Mouse (Mus musculus) lung, embryonic 14.5 days (tissue): ENCODE results near the gene Dpt. TPM values are rescaled to one million over a fixed set of nuclear protein-coding genes. Genes with fewer than 3 reads are reported as not detected.

Source experiments
- ATAC-seq: fragments of 200-750 bp; cut with Nextera tagmentation; 2 replicates; pipeline ENCODE4 v1.8.0; 2017; ENCODE audit warnings: mild to moderate bottlenecking, moderate TSS enrichment, moderate library complexity; ENCODE audit not compliant: insufficient read depth
- DNase-seq: peaks from one replicate; pipeline ENCODE4 v3.0.0-alpha.2; 2015
- H3K27ac ChIP-seq: fragments of 300-500 bp; sonication (generic); 2 replicates; pipeline ENCODE4 v1.5.1; 2014; ENCODE audit warnings: low read depth, mild to moderate bottlenecking, moderate library complexity
- H3K27me3 ChIP-seq: fragments of 300-500 bp; sonication (generic); 2 replicates; pipeline ENCODE4 v1.6.1; 2014; ENCODE audit warnings: low read length, control low read depth; ENCODE audit not compliant: insufficient read depth
- H3K36me3 ChIP-seq: fragments of 300-500 bp; sonication (generic); 2 replicates; pipeline ENCODE4 v1.6.1; 2014; ENCODE audit warnings: control low read depth; ENCODE audit not compliant: insufficient read depth
- H3K4me1 ChIP-seq: fragments of 300-500 bp; sonication (generic); 2 replicates; pipeline ENCODE4 v1.6.1; 2014; ENCODE audit warnings: antibody characterized with exemption, control low read depth; ENCODE audit not compliant: insufficient read depth
- H3K4me2 ChIP-seq: fragments of 300-500 bp; sonication (generic); 2 replicates; pipeline ENCODE4 v1.6.1; 2014; ENCODE audit warnings: mild to moderate bottlenecking
- H3K4me3 ChIP-seq: fragments of 300-500 bp; sonication (generic); 2 replicates; pipeline ENCODE4 v1.5.1; 2014; ENCODE audit warnings: low read depth, low read length
- H3K9ac ChIP-seq: fragments of 300-500 bp; sonication (generic); 2 replicates; pipeline ENCODE4 v1.6.1; 2014
- H3K9me3 ChIP-seq: fragments of 300-500 bp; sonication (generic); 2 replicates; pipeline ENCODE4 v1.6.1; 2016; ENCODE audit warnings: low read depth, low read length, control low read depth
- CTCF ChIP-seq: IDR thresholded peaks from 2 replicates; pipeline ENCODE4 v1.5.1; 2016; ENCODE audit warnings: antibody characterized with exemption, low read depth
- whole genome bisulfite sequencing: fragments of 180-500 bp; shearing (Covaris S2); extraction: QIAGEN DNeasy Blood & Tissue Kit; methylation state at CpG from one replicate; pipeline ENCODE4 v1.1.7; 2014; 5-methylcytosine and 5-hydroxymethylcytosine counted together
- polyA plus RNA-seq: library from polyadenylated mRNA; unstranded; fragments of >200 nt; fragmentation: Nextera tagmentation; extraction: Ambion mirVana; gene quantifications from 2 replicates; pipeline ENCODE4 v1.2.1, GENCODE M21; 2014

The Dpt gene
- polyA plus RNA-seq, 1 experiment from 2014 or later: 1.3 TPM

DNA sequence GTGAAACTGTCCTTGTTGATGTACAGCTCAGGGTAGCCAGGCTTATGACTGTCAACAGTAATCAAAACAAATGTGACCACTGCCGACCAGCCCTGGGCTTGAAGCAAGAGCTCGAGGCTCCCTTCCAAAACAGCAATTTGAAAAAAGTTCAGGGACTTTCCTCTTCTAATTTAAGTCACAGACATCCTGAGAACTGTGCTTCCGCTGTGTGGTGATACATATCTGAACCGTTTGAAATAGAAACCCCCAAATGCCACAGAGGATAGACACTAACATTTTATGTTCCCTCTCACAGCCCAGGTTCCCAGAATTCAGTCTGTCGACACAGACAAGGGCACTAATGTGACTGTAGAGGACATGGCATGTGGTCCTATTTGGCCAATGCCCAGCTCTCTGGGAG is 18.9 kb downstream of the Dpt start:
- no peak overlapping the region for H3K4me2 ChIP-seq
- no peak overlapping the region for H3K27ac ChIP-seq
- ATAC-seq (no peak), DNase-seq (no peak)
- no peak overlapping the region for H3K9ac ChIP-seq
- H3K27me3 ChIP-seq: no peaks in the 10 kb centered on the region
- no peaks in the 10 kb centered on the region for H3K9me3 ChIP-seq
- TF ChIP-seq CTCF: no peak
- no peaks in the 10 kb centered on the region for H3K4me1 ChIP-seq
- WGBS: 60% methylated on average over 5 of the region's 5 CpGs
- no peak overlapping the region for H3K4me3 ChIP-seq
- no peaks in the 10 kb centered on the region for H3K36me3 ChIP-seq

DNA sequence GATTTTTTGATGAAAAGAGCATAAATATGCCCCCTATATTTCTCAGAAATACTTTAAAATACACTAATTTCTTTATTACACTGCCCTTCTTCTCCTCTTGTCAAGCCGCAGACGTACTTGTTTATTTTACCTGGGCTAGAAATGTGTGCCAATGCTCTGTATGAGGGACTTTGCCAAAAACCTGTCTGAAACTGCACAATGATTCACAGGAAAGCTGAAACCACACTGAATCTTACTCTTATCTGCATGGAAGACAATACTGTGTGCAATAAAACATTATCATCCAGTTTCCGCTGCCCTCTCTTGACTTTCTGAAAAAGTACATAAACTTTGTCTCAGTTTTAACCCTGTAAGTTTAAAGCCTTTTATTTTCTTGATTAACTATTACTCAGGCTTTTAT is 20.9 kb downstream of the Dpt start:
- H3K36me3 ChIP-seq: no peaks in the 10 kb centered on the region
- WGBS: 53% methylated on average over 3 of the region's 3 CpGs
- DNase-seq: no peak
- no peak overlapping the region for H3K4me3 ChIP-seq
- H3K27ac ChIP-seq: no peak overlapping the region
- ATAC-seq: no peak
- no peak for TF ChIP-seq CTCF
- no peak overlapping the region for H3K9ac ChIP-seq
- H3K4me2 ChIP-seq: no peak overlapping the region
- no peaks in the 10 kb centered on the region for H3K9me3 ChIP-seq
- no peaks in the 10 kb centered on the region for H3K27me3 ChIP-seq
- no peaks in the 10 kb centered on the region for H3K4me1 ChIP-seq

DNA sequence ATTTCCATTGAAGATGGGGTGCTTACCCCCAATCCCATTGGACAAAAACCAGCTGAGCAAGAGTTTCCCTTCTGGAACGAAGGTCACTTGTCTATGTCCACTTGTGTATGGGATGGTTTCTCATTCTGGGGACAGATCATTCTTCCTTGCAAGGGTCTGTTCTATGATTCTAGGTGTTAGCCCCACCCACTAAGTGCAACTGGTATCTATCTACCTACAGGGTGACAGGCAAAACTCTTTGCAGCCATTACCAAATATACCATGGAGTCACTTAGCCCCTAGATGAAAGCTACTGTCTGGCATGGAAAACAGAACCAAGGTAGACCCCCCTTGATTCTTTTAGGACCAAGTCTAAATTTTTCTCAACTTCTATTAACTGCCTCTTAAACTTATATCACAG is 24.9 kb downstream of the Dpt start:
- no peaks in the 10 kb centered on the region for H3K27me3 ChIP-seq
- ATAC-seq: no peak
- WGBS: 89% methylated on average over 1 of the region's 1 CpGs

DNA sequence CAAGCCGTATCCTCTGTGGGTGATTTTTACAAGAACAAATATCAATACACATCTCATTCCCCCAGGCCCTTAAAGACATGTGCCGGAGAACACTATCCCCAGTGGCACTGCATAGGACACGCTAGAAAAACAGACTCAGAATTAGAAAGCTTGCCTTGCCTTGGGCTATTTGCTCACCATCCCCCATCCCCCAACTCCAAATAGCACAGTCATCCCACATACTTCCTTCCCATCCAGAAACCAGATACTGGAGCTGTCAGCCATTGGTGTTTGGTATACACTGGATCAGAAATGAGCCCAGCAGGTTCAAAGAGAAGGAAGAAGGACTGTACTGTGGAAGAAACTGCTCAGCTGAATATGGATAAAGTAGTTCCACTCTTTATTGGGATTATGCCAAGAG is 25.4 kb downstream of the Dpt start:
- WGBS: 71% methylated on average over 3 of the region's 3 CpGs
- DNase-seq: no peak

More for the DNA sequence above, 24.9 kb downstream of the Dpt start:
- TF ChIP-seq CTCF: no peak
- Histone ChIP-seq H3K9me3 (no peaks in the 10 kb centered on the region), H3K36me3 (no peaks in the 10 kb centered on the region), H3K4me2 (no peak overlapping the region), H3K4me3 (no peak overlapping the region), H3K4me1 (no peaks in the 10 kb centered on the region), H3K9ac (no peak overlapping the region), H3K27ac (no peak overlapping the region)
- no peak for DNase-seq

DNA sequence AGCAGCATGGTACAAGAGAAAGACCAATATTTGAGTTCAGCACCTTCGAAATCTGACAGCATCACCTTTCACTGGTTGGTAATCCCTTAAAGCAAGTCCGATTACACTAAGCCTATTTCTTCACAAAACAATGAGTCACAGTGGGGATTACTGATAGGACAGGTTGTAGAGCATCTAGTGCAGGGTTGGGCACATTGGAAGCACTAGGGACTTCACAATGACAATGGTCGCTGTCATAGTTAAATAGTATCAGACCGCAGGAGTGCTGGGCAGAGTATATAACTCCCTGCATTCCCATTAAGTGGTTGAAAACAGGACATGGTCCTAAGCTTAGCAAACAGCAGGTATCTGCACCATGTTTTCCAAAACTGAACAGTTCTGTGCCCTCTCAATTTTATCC is 25.8 kb downstream of the Dpt start:
- Histone ChIP-seq H3K4me3 (no peak overlapping the region), H3K9me3 (no peaks in the 10 kb centered on the region), H3K27me3 (no peaks in the 10 kb centered on the region), H3K36me3 (no peaks in the 10 kb centered on the region), H3K4me1 (no peaks in the 10 kb centered on the region), H3K4me2 (no peak overlapping the region), H3K9ac (no peak overlapping the region), H3K27ac (no peak overlapping the region)
- ATAC-seq (no peak), DNase-seq (no peak)
- 58% methylated on average over 4 of the region's 4 CpGs for WGBS
- TF ChIP-seq CTCF: no peak

More for the DNA sequence above, 25.4 kb downstream of the Dpt start:
- no peaks in the 10 kb centered on the region for H3K9me3 ChIP-seq
- no peak for ATAC-seq
- H3K4me3 ChIP-seq: no peak overlapping the region
- H3K36me3 ChIP-seq: no peaks in the 10 kb centered on the region
- no peaks in the 10 kb centered on the region for H3K27me3 ChIP-seq
- H3K27ac ChIP-seq: no peak overlapping the region
- no peaks in the 10 kb centered on the region for H3K4me1 ChIP-seq
- H3K4me2 ChIP-seq: no peak overlapping the region
- no peak for TF ChIP-seq CTCF
- H3K9ac ChIP-seq: no peak overlapping the region

DNA sequence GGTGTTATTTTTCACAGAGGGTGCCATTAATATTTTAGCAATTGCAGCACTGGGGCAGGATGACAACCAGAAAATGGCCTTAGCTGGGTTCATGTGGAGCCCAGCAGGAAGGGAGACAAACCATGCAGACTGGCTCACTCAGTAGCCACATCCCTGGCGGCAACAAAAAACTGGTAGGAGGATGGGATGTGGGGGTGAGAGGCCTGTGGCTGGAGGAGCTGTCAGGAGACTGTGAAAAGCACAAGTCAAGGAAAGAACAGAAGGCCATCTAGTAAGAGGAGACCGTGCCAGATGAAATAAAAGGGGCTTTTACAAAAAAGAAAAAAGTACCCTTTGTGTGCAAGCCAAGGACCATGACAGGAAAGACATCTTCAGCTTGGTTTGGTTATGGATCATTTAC is 28.5 kb downstream of the Dpt start:
- TF ChIP-seq CTCF: no peak
- H3K27me3 ChIP-seq: no peaks in the 10 kb centered on the region
- no peak for ATAC-seq
- H3K4me1 ChIP-seq: no peaks in the 10 kb centered on the region
- DNase-seq: no peak
- no peak overlapping the region for H3K27ac ChIP-seq
- H3K4me2 ChIP-seq: no peak overlapping the region
- H3K9ac ChIP-seq: no peak overlapping the region
- WGBS: 60% methylated on average over 2 of the region's 2 CpGs
- H3K4me3 ChIP-seq: no peak overlapping the region
- no peaks in the 10 kb centered on the region for H3K36me3 ChIP-seq
- H3K9me3 ChIP-seq: no peaks in the 10 kb centered on the region

DNA sequence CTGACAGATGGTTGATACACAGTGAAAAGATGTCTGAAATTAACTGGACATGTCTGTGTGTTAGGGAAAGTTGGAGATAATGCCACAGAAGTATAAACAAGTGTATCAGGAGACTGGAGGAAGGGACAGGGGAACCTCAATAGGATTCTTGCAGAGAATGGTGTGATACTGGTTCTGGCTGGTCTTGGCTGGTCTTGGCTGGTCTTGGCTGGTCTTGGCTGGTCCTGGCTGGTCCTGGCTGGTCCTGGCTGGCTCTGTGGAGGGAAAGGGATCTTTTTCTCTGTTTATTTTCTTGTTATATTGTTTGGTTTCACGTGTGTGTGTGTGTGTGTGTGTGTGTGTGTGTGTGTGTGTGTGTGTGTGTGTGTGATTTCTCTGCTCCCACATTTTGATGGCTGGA is 33.4 kb downstream of the Dpt start:
- no peak for TF ChIP-seq CTCF
- no peak overlapping the region for H3K4me3 ChIP-seq
- H3K4me2 ChIP-seq: no peak overlapping the region
- no peaks in the 10 kb centered on the region for H3K27me3 ChIP-seq
- no peak overlapping the region for H3K9ac ChIP-seq
- no peaks in the 10 kb centered on the region for H3K9me3 ChIP-seq
- H3K27ac ChIP-seq: no peak overlapping the region
- 27% methylated on average over 1 of the region's 1 CpGs for WGBS
- H3K36me3 ChIP-seq: no peaks in the 10 kb centered on the region
- ATAC-seq (no peak), DNase-seq (no peak)
- H3K4me1 ChIP-seq: no peaks in the 10 kb centered on the region

DNA sequence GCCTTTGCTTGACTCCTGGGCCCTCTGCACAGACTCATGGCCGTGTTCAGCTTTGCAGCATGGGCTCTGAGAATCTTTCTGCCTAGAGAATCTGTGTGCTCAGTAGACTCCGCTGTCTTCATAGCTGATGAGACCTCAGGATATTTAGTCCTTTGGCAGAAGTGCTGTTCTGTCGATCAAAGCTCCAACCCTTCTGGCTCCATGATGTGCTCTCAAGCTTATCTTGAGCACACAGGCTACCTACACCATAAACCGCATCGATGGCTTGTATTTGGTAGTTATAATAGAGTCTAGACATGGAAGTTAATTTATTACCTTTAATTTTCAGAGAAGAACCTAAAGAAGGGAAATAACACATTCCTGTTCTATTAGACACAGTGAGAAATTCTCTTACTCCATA is 36.0 kb downstream of the Dpt start:
- H3K4me3 ChIP-seq: no peak overlapping the region
- H3K9me3 ChIP-seq: no peaks in the 10 kb centered on the region
- H3K9ac ChIP-seq: no peak overlapping the region
- DNase-seq (no peak), ATAC-seq (no peak)
- WGBS: 87% methylated on average over 5 of the region's 5 CpGs
- H3K4me1 ChIP-seq: no peaks in the 10 kb centered on the region
- no peak for TF ChIP-seq CTCF
- H3K27me3 ChIP-seq: no peaks in the 10 kb centered on the region
- no peaks in the 10 kb centered on the region for H3K36me3 ChIP-seq
- no peak overlapping the region for H3K27ac ChIP-seq
- no peak overlapping the region for H3K4me2 ChIP-seq
